Mouse (Mus musculus) forebrain, postnatal 0 days (tissue): ENCODE results near the gene Enpp1. TPM values are rescaled to one million over a fixed set of nuclear protein-coding genes. Genes with fewer than 3 reads are reported as not detected.
"Not testable (repeated sequence)": the region's sequence is repeated elsewhere in the genome, so short reads cannot be mapped to it uniquely, and the experiment has no call there.

Experiments
- ATAC-seq: fragments of 200-750 bp; cut with Nextera tagmentation; 2 replicates; pipeline ENCODE4 v1.8.0; 2017; ENCODE audit warnings: mild to moderate bottlenecking, moderate library complexity
- DNase-seq: peaks from one replicate; pipeline ENCODE4 v3.0.0-alpha.2; 2015
- H3K27ac ChIP-seq: fragments of 300-500 bp; sonication (generic); 2 replicates; pipeline ENCODE4 v1.5.1; 2014; ENCODE audit warnings: low read depth, mild to moderate bottlenecking, antibody characterized with exemption, low read length, moderate library complexity, mixed read lengths
- H3K27me3 ChIP-seq: fragments of 300-500 bp; sonication (generic); 2 replicates; pipeline ENCODE4 v1.6.1; 2014; ENCODE audit warnings: mild to moderate bottlenecking, low read length, mixed read lengths; ENCODE audit not compliant: insufficient read depth
- H3K36me3 ChIP-seq: fragments of 300-500 bp; sonication (generic); 2 replicates; pipeline ENCODE4 v1.6.1; 2014; ENCODE audit warnings: mild to moderate bottlenecking, moderate library complexity; ENCODE audit not compliant: insufficient read depth
- H3K4me1 ChIP-seq: fragments of 300-500 bp; sonication (generic); 2 replicates; pipeline ENCODE4 v1.6.1; 2014; ENCODE audit warnings: antibody characterized with exemption; ENCODE audit not compliant: insufficient read depth
- H3K4me2 ChIP-seq: fragments of 300-500 bp; sonication (generic); 2 replicates; pipeline ENCODE4 v1.6.1; 2014; ENCODE audit warnings: low read depth, mild to moderate bottlenecking, moderate library complexity
- H3K4me3 ChIP-seq: fragments of 300-500 bp; sonication (generic); 2 replicates; pipeline ENCODE4 v1.5.1; 2014; ENCODE audit warnings: low read depth, low read length, mixed read lengths
- H3K9ac ChIP-seq: fragments of 300-500 bp; sonication (generic); 2 replicates; pipeline ENCODE4 v1.6.1; 2014; ENCODE audit warnings: mild to moderate bottlenecking
- H3K9me3 ChIP-seq: fragments of 300-500 bp; sonication (generic); 2 replicates; pipeline ENCODE4 v1.6.1; 2016; ENCODE audit warnings: low read length
- CTCF ChIP-seq: sonication (generic); IDR thresholded peaks from 2 replicates; pipeline ENCODE4 v1.5.1; 2016; ENCODE audit warnings: antibody characterized with exemption, control low read depth, low read depth
- WGBS: fragments of 180-500 bp; shearing (Covaris S2); extraction: QIAGEN DNeasy Blood & Tissue Kit; methylation state at CpG from one replicate; pipeline ENCODE4 v1.1.7; 2014; 5-methylcytosine and 5-hydroxymethylcytosine counted together
- polyA plus RNA-seq: library from polyadenylated mRNA; unstranded; fragments of >200 nt; fragmentation: Nextera tagmentation; extraction: Ambion mirVana; gene quantifications from 2 replicates; pipeline ENCODE4 v1.2.1, GENCODE M21; 2015
- total RNA-seq: library from RNA; depleted of rRNA; stranded (reverse); fragments of >200 nt; gene quantifications from 2 replicates; pipeline ENCODE4 v1.2.3, GENCODE M21; 2014

The Enpp1 gene
- total and polyA plus RNA-seq, 2 experiments from 2014 or later: 2.2 to 6.1 TPM

- 90% methylated on average over 9 of the region's 9 CpGs for WGBS
- Histone ChIP-seq H3K27ac (no peak overlapping the region), H3K27me3 (no peaks in the 10 kb centered on the region), H3K4me3 (no peak overlapping the region), H3K4me1 (no peaks in the 10 kb centered on the region), H3K4me2 (no peak overlapping the region), H3K9ac (no peak overlapping the region), H3K36me3 (no peaks in the 10 kb centered on the region), H3K9me3 (no peaks in the 10 kb centered on the region)
- TF ChIP-seq CTCF: no peak
- DNase-seq (no peak), ATAC-seq (no peak)
Observed at GRCm38 (mm10) chr10:24628466-24628865, 83.5 kb downstream of the Enpp1 start.

DNA sequence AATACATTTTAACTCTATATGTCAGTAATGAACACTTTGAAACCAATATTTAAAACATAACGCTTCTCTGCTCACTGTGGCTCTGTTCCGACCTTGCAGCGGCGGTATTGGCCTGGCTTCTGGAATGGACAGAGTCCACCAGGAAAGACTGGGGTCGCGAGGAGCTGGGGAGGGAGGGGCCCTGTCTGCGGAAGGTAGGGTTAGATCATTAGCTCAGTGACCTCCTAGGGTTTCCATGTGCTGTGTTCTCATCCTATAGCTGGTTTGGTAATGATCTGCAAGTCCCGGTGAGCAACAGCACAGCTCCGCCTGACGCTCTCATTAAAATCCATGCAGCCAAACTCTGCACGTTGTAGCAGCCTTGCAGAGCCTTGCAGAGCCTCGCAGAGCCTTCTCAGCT, 84.7 kb downstream of the Enpp1 start:
- no peak for DNase-seq
- no peak for ATAC-seq
- TF ChIP-seq CTCF: no peak
- no peak overlapping the region for H3K27ac ChIP-seq
- H3K9me3 ChIP-seq: no peaks in the 10 kb centered on the region
- H3K9ac ChIP-seq: no peak overlapping the region
- no peak overlapping the region for H3K4me3 ChIP-seq
- no peaks in the 10 kb centered on the region for H3K36me3 ChIP-seq
- H3K4me1 ChIP-seq: no peaks in the 10 kb centered on the region
- no peaks in the 10 kb centered on the region for H3K27me3 ChIP-seq
- 69% methylated on average over 12 of the region's 12 CpGs for WGBS
- H3K4me2 ChIP-seq: no peak overlapping the region

DNA sequence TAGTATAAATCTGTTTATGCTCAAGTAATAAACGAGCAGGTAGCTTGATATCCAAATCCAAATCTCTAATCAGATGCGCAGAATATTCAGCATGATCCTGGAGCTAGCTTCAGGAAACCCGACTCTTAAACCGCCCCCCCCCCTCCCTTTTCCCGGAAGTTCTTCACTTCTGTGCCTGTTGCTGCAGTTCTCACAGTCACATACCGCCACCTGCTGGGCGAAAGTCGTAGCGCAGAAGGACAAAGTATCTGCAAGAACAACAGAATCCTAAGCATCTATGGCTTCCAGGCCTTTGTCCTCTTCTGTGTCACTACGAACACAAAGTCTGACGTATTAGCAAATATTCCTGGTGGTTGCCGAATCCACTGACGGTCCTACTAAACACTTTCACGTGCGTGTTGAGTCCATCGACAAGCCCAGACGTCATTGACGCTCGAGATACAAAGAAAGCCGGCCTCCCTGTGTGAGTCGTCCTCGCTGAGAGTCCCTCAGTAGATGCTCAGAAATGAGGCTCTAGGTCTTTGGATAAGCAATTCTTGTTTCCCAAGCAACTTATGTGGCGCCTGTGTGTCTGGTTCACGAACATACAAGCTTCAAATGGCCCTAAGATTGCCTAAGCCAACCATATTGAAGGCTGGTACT, 86.8 kb downstream of the Enpp1 start:
- Histone ChIP-seq H3K27me3 (no peaks in the 10 kb centered on the region), H3K9ac (0 out of 2 replicates have a peak overlapping the region, but pooled peaks have one; percentile 15), H3K4me3 (no peak overlapping the region), H3K9me3 (no peaks in the 10 kb centered on the region), H3K36me3 (no peaks in the 10 kb centered on the region), H3K4me2 (0 out of 2 replicates have a peak overlapping the region, but pooled peaks have one; percentile 23), H3K4me1 (no peaks in the 10 kb centered on the region), H3K27ac (no peak overlapping the region)
- 35% methylated on average over 24 of the region's 24 CpGs for WGBS
- ATAC-seq (peak; percentile 86), DNase-seq (peak; percentile 90)
- TF ChIP-seq CTCF: peak; percentile 91

DNA sequence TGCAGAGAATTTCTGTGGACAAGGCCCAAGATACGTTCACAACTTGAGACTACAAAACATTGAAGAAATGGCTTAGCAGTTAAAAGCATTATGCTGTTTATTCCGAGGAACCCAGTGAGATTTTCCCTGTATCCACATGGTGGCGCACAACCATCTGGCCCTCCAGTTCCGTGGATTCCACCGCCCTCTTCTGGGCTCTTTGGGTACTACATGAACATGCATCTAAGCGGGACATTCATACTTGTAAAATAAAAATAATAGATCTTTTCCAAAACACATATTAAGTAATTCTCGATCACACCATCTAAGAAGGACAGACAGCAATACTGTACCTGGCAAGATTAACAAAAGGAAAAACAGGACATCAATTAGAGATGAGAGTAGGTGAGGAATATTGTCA, 89.4 kb downstream of the Enpp1 start:
- Histone ChIP-seq H3K9me3 (no peaks in the 10 kb centered on the region), H3K27me3 (no peaks in the 10 kb centered on the region), H3K4me2 (no peak overlapping the region), H3K27ac (no peak overlapping the region), H3K9ac (no peak overlapping the region), H3K36me3 (no peaks in the 10 kb centered on the region), H3K4me3 (no peak overlapping the region), H3K4me1 (no peaks in the 10 kb centered on the region)
- peak; percentile 92 for TF ChIP-seq CTCF
- DNase-seq: peak; percentile 71
- WGBS: 26% methylated on average over 7 of the region's 7 CpGs
- ATAC-seq: no peak

DNA sequence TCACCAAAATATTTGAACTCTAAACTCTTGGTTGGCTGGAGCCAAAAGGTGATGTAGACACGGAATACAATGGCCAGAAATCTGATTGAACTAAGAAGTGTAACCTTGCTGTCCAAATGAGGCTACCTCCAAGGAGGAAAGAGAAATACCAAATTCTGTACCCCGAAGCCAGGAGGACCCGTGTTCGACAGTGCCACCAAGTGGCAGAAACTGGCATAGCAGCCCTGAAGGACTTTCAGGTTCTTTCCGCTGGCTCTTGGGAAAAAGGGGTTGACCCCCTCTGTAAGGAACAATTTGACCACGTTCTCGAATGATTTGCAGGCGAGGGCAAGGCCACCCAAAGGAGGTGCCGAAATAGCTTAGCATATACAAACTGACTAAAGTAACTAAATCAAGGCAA, 90.4 kb downstream of the Enpp1 start:
- no peak overlapping the region for H3K4me3 ChIP-seq
- no peaks in the 10 kb centered on the region for H3K36me3 ChIP-seq
- H3K27ac ChIP-seq: no peak overlapping the region
- no peaks in the 10 kb centered on the region for H3K4me1 ChIP-seq
- H3K9ac ChIP-seq: no peak overlapping the region
- no peak for ATAC-seq
- no peaks in the 10 kb centered on the region for H3K27me3 ChIP-seq
- DNase-seq: peak; percentile 35
- TF ChIP-seq CTCF: peak; percentile 70
- no peak overlapping the region for H3K4me2 ChIP-seq
- 42% methylated on average over 9 of the region's 9 CpGs for WGBS
- H3K9me3 ChIP-seq: no peaks in the 10 kb centered on the region

- not testable (repeated sequence) for H3K9me3 ChIP-seq, H3K36me3 ChIP-seq, H3K4me3 ChIP-seq, H3K4me2 ChIP-seq, ATAC-seq, DNase-seq, H3K27me3 ChIP-seq, H3K27ac ChIP-seq, H3K9ac ChIP-seq, H3K4me1 ChIP-seq
- 97% methylated on average over 1 of the region's 1 CpGs for WGBS
Observed at GRCm38 (mm10) chr10:24616572-24616971, 95.4 kb downstream of the Enpp1 start.

DNA sequence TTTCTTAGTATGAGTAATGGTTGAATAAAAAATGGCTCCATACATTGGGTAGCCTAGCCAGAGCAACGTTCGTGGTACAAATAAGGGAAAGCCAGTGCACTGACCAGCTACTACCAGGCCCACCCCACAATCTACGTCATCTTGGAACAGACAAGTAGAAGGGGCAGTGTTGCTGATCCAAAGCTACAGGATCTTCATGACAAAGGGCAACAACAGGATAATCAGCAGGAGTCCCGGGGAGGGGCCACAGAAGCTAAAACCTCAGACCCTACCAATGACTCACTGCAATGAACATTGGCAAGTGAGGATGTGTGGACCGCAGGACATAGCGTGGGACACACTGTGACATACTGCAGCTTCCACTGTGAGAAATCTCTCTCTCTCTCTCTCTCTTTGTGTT, 96.2 kb downstream of the Enpp1 start:
- H3K27me3 ChIP-seq: no peaks in the 10 kb centered on the region
- no peak for TF ChIP-seq CTCF
- no peak overlapping the region for H3K4me2 ChIP-seq
- H3K36me3 ChIP-seq: no peaks in the 10 kb centered on the region
- no peak overlapping the region for H3K9ac ChIP-seq
- no peaks in the 10 kb centered on the region for H3K4me1 ChIP-seq
- no peaks in the 10 kb centered on the region for H3K9me3 ChIP-seq
- DNase-seq (no peak), ATAC-seq (no peak)
- H3K4me3 ChIP-seq: no peak overlapping the region
- no peak overlapping the region for H3K27ac ChIP-seq
- WGBS: 85% methylated on average over 6 of the region's 6 CpGs

DNA sequence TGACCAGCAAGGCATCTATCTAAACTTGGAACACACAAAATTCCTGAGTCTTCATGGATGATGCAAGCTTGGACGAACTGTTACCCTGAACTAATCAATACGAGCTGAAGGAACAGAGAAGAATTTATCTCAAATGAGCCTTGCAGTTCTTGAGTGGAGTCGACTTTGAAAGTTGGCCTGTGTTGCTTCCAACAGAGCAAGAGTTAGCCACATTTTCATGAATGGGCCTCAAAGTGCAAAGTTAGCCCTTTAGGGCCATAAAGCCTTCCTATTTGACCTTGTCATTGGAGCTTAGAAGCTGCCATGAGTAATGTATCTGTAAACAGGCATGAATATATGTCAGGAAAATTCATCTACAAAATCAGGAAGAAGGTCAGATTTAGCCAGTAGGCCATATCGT, 97.2 kb downstream of the Enpp1 start:
- no peak for TF ChIP-seq CTCF
- Histone ChIP-seq H3K27ac (no peak overlapping the region), H3K4me1 (no peaks in the 10 kb centered on the region), H3K9ac (no peak overlapping the region), H3K4me3 (no peak overlapping the region), H3K4me2 (no peak overlapping the region), H3K36me3 (no peaks in the 10 kb centered on the region), H3K27me3 (no peaks in the 10 kb centered on the region), H3K9me3 (no peaks in the 10 kb centered on the region)
- DNase-seq (no peak), ATAC-seq (no peak)
- WGBS: 92% methylated on average over 4 of the region's 4 CpGs
